Mouse (Mus musculus): ENCODE measurements around the gene Ltb. TPM values are rescaled to one million over a fixed set of nuclear protein-coding genes. Genes with fewer than 3 reads are reported as not detected.

Gene Ltb
- polyA plus RNA-seq, 1 experiment from 2014 or later = 0.39 TPM

DNA sequence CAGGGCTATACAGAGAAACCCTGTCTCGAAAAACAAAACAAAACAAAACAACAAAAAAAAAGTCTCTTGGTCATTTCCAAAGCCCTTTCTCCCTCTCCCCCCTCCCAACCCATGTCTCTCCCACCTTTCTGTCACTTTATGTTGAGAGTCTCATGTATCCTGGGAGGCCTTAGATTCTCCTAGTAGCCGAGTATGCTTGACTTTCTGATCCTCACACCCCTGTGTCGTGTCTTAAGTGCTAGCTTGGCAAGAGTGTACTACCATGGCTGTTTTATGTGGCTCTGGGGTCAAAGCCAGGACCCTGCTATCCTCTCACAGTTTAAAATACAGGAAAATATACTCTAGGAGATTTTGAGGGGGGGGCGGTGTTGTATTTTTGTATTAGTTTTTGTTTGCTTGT, 6.9 kb upstream of the Ltb start:
- H3K4me2 ChIP-seq (replicated peaks) = no peak overlapping the region
- H3K27me3 ChIP-seq (replicated peaks) = no peaks in the 10 kb centered on the region
- H3K27ac ChIP-seq = no peak overlapping the region
- no peaks in the 10 kb centered on the region for H3K36me3 ChIP-seq
- H3K4me1 ChIP-seq = peaks cover 5% of the 10 kb centered on the region; the same call in 1 of the 2 replicates
- H3K9me3 ChIP-seq = no peaks in the 10 kb centered on the region
- no peak for ATAC-seq (ENCODE audit: low FRiP score, low read depth)
- H3K9ac ChIP-seq = no peak overlapping the region
- H3K4me3 ChIP-seq = no peak overlapping the region
- 76% methylated on average over 4 of the region's 4 CpGs for WGBS

DNA sequence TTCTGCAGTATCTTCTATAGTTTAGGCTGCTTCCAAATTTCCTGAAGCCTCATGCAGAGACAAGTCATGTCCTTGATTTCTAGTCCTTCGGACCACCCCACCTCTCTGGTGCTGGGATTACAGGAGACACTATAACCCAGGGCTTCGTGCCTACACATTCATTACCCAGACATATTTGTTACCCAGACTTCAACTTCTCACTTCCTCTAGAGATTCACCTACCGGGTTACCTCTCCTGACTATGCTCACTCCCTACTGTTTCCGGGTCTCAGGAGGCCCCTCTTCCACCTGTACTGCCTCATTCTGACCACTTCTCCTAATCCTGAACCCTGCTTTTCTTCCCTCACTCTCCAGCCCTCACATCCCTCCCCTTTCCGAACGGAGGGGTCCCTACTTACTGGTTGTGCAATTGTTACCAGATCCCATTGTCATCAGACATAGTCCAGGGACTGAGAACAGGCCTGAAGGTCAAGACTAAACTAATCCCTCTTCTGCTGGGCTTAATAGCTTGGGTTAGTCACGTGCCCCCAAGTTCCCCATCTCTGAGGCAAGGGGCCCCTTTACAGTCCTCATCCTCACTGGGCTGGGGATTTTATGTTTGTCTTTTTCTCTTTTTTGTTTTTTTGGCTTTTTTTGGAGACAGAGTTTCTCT, 6.2 kb upstream of the Ltb start, which contains the start of gene Lst1:
Lst1 (minus strand) TSS at position 481 of the 652 bp plus-strand sequence.
- Histone ChIP-seq H3K27ac (no peak within 1 kb of the TSS), H3K27me3 (replicated peaks) (no peaks in the 10 kb centered on the region), H3K9ac (no peak within 1 kb of the TSS), H3K36me3 (no peaks in the 10 kb centered on the region), H3K9me3 (no peaks in the 10 kb centered on the region), H3K4me1 (peaks cover 5% of the 10 kb centered on the region; the same call in 1 of the 2 replicates), H3K4me2 (replicated peaks) (no peak within 1 kb of the TSS), H3K4me3 (no peak within 1 kb of the TSS)
- ATAC-seq (ENCODE audit: low FRiP score, low read depth) = no peak
- 81% methylated on average over 7 of the region's 7 CpGs for WGBS

DNA sequence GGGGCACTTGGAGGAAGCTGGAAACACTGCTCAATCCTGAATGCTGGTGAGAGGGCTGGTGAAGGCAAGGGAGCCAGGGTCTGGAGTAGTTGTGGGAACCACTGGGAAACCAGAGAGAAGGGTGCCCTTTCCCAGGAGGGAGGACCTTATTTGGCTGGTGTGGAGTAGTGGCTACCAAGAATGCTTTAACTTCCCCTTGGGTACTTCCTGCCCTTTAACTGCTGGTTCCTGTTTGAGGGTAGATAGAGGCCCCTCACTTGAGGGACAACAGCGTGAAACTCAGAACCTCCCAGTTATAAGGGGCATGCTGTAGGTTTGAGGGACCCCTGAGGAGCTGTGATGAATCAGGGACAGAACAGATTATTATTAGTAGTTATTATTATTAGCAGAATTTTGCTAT, 5.1 kb upstream of the Ltb start:
- Histone ChIP-seq H3K4me1 (peaks cover 5% of the 10 kb centered on the region; the same call in 1 of the 2 replicates), H3K4me2 (replicated peaks) (no peak overlapping the region), H3K9ac (no peak overlapping the region), H3K9me3 (no peaks in the 10 kb centered on the region), H3K4me3 (no peak overlapping the region), H3K27me3 (replicated peaks) (peaks cover under 1% of the 10 kb centered on the region; the same call in 1 of the 2 replicates), H3K36me3 (no peaks in the 10 kb centered on the region), H3K27ac (no peak overlapping the region)
- no peak for ATAC-seq (ENCODE audit: low FRiP score, low read depth)
- WGBS = 76% methylated on average over 1 of the region's 1 CpGs

DNA sequence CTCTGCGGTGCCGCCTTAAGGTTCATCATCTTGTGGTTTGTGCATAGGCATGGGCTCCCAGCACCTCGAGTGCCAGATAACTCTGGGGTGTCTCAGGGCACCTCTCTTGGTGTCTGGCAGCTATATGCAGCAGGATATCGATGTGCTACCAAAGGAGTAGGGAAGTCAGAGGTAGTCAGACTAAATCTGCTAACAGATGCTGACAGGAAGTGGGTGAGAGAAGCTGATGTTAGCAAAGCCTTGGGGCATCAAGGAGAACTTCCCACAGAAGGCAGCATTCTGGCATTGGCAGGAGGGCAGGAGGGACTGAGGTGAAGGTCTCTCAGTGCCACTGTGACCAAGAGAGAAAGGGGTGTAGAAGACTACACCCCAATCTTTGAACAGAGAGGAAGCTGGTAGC, 4.1 kb upstream of the Ltb start:
- no peak for ATAC-seq (ENCODE audit: low FRiP score, low read depth)
- no peak overlapping the region for H3K27ac ChIP-seq

DNA sequence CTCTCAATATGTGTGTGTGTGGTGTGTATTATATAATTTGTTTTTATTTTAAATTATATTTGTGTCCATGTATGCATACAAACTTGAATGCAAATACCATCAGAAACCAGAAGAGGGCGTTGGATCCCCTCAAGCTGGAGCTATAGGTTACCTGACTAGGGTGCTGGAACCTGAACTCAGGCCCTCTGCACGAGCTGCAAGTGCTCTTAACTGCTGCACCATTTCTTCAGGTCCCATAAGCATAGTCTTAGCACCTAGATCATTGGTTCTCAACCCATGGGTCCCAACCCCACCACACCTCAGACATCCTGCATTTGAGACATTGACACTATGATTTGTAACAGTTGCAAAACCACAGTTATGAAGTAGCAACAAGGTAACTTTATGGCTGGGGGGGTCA, 2.5 kb upstream of the Ltb start:
- Histone ChIP-seq H3K27ac (no peak overlapping the region), H3K4me2 (replicated peaks) (no peak overlapping the region), H3K4me1 (peaks cover 9% of the 10 kb centered on the region), H3K36me3 (no peaks in the 10 kb centered on the region), H3K4me3 (no peak overlapping the region), H3K9me3 (no peaks in the 10 kb centered on the region), H3K9ac (no peak overlapping the region), H3K27me3 (replicated peaks) (peaks cover 26% of the 10 kb centered on the region)
- WGBS = 71% methylated on average over 2 of the region's 2 CpGs
- ATAC-seq (ENCODE audit: low FRiP score, low read depth) = no peak

More for the DNA sequence above, 4.1 kb upstream of the Ltb start:
- 75% methylated on average over 4 of the region's 4 CpGs for WGBS
- Histone ChIP-seq H3K36me3 (no peaks in the 10 kb centered on the region), H3K4me2 (replicated peaks) (no peak overlapping the region), H3K9ac (no peak overlapping the region), H3K4me3 (no peak overlapping the region), H3K9me3 (no peaks in the 10 kb centered on the region), H3K4me1 (peaks cover 5% of the 10 kb centered on the region; the same call in 1 of the 2 replicates), H3K27me3 (replicated peaks) (peaks cover 9% of the 10 kb centered on the region)

DNA sequence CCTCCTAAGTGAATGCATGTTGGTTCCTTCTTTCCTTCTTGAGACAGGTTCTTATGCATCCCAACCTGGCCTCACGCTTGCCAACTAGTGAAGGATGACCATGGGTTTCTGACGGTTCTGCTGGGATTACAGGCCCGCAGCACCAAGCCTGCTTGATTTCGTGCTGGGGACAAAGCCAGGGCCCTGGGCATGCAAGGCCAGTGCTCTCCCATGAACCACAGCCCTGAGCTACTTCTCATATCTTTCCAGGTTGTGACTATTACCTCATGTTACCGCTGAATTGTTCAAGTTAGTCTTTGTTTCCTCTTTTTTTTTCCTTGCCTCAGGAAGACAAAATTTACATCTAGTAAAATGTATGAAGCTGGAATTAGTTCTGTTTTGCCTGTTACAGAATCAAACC, 1.3 kb upstream of the Ltb start:
- Histone ChIP-seq H3K9me3 (no peaks in the 10 kb centered on the region), H3K4me3 (no peak overlapping the region), H3K4me1 (peaks cover 9% of the 10 kb centered on the region), H3K36me3 (no peaks in the 10 kb centered on the region), H3K27ac (no peak overlapping the region), H3K9ac (no peak overlapping the region), H3K4me2 (replicated peaks) (no peak overlapping the region), H3K27me3 (replicated peaks) (peaks cover 31% of the 10 kb centered on the region)
- WGBS = 91% methylated on average over 5 of the region's 5 CpGs
- no peak for ATAC-seq (ENCODE audit: low FRiP score, low read depth)

DNA sequence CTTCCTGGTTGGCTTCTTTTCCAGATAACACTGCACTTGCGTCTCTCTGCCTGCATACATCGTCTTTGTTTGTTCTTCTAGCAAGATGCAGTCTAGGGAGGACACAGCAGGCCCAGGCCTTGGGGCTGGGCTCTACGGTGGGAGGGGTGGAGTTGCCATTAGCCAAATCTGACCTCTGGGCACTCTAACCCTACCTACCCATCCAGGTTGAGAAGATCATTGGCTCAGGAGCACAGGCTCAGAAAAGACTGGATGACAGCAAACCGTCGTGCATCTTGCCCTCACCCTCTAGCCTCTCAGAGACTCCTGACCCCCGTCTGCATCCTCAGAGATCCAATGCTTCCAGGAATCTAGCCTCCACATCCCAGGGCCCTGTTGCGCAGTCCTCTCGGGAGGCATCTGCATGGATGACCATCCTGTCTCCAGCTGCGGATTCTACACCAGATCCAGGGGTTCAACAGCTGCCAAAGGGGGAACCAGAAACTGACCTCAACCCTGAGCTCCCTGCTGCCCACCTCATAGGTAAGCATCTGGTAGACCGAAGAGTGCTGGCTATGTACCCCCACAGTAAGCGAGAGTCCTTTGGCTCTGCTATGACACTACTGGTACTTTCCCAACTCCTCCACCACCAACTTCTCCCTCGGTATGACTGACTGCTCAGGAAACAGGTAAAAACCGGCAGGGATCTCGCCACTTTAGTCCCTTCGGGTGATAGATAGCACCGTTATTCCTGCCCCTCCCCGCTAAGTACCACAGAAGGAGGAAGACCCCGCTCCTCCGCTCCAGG, 798 bp downstream of the Ltb start:
- Histone ChIP-seq H3K27me3 (replicated peaks) (peaks cover 34% of the 10 kb centered on the region), H3K9ac (0 out of 2 replicates have a peak overlapping the region, but pooled peaks have one; percentile 35), H3K4me2 (replicated peaks) (peak overlapping the region; percentile 71), H3K4me3 (peak overlapping the region; percentile 36), H3K4me1 (peaks cover 9% of the 10 kb centered on the region), H3K9me3 (no peaks in the 10 kb centered on the region), H3K36me3 (no peaks in the 10 kb centered on the region), H3K27ac (no peak overlapping the region)
- no peak for ATAC-seq (ENCODE audit: low FRiP score, low read depth)
- WGBS = 48% methylated on average over 19 of the region's 19 CpGs

DNA sequence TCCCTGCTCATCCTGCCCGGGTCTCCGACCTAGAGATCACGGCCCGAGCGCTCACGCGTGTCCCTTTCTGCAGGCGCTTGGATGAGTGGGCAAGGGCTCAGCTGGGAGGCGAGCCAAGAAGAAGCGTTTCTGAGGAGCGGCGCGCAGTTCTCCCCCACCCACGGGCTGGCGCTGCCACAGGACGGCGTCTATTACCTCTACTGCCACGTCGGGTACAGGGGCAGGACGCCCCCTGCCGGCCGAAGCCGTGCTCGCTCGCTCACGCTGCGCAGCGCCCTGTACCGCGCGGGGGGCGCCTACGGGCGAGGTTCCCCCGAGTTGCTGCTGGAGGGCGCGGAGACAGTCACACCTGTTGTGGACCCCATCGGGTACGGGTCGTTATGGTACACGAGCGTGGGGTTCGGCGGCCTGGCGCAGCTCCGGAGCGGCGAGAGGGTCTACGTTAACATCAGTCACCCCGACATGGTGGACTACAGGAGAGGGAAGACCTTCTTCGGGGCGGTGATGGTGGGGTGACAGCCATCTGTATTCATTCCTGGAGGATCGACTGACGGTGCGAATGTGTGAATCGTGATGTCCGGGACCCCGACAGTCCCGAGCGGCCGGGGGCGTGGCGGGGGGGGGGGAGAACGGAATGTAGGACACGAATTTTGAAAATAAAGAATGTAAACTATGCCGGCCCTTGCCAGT, 1.5 kb downstream of the Ltb start:
- Histone ChIP-seq H3K27me3 (replicated peaks) (peaks cover 37% of the 10 kb centered on the region), H3K9me3 (no peaks in the 10 kb centered on the region), H3K9ac (0 out of 2 replicates have a peak overlapping the region, but pooled peaks have one; percentile 35), H3K4me1 (peaks cover 9% of the 10 kb centered on the region), H3K4me3 (peak overlapping the region; percentile 36), H3K4me2 (replicated peaks) (peak overlapping the region; percentile 71), H3K36me3 (no peaks in the 10 kb centered on the region), H3K27ac (no peak overlapping the region)
- ATAC-seq (ENCODE audit: low FRiP score, low read depth) = peak; percentile 74; the same call in 1 of the 2 replicates
- 2% methylated on average over 66 of the region's 66 CpGs for WGBS

DNA sequence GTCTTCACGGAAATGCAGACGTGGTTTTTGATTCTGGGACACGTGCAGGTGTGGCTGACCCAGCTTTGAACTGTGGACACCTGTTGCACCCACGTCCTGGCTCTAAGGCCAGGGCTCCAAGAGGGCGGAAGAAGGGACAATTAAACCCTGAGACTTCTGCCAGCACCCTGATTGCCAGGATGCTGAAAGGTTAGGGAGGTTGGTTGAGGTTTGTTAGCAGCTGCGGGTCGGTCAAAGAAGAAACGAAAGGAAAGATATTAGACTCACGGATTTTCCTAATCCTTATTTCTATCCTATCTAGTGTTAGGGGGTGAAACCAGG, 2.0 kb downstream of the Ltb start:
- Histone ChIP-seq H3K4me1 (peaks cover 9% of the 10 kb centered on the region), H3K36me3 (no peaks in the 10 kb centered on the region), H3K4me3 (peak overlapping the region; percentile 36), H3K4me2 (replicated peaks) (peak overlapping the region; percentile 71), H3K27me3 (replicated peaks) (peaks cover 37% of the 10 kb centered on the region), H3K9ac (no peak overlapping the region), H3K27ac (no peak overlapping the region), H3K9me3 (no peaks in the 10 kb centered on the region)
- ATAC-seq (ENCODE audit: low FRiP score, low read depth) = no peak
- WGBS = 31% methylated on average over 9 of the region's 9 CpGs

DNA sequence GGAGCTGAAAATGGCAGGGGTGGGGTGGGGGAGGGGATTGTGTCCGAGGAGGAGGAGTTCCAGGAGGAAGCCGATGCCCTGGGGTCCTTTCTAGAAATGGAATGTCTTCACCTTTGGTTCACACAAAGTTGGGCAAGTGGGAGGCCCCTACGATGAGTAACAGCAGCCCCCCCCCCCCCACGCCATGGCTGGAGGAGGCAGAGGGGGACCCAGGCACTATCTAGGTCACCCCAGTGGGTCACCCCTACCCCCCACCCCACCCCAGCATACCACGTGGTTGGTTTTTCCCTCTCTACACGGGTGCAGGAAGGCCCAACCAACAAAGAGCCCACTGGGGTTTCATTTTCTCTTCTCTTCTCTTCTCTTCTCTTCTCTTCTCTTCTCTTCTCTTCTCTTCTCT, 2.9 kb downstream of the Ltb start:
- ATAC-seq (ENCODE audit: low FRiP score, low read depth) = no peak
- WGBS = 59% methylated on average over 6 of the region's 6 CpGs
- Histone ChIP-seq H3K27ac (no peak overlapping the region), H3K36me3 (no peaks in the 10 kb centered on the region), H3K9me3 (no peaks in the 10 kb centered on the region), H3K9ac (no peak overlapping the region), H3K27me3 (replicated peaks) (peaks cover 41% of the 10 kb centered on the region), H3K4me3 (no peak overlapping the region), H3K4me2 (replicated peaks) (no peak overlapping the region), H3K4me1 (peaks cover 9% of the 10 kb centered on the region)

DNA sequence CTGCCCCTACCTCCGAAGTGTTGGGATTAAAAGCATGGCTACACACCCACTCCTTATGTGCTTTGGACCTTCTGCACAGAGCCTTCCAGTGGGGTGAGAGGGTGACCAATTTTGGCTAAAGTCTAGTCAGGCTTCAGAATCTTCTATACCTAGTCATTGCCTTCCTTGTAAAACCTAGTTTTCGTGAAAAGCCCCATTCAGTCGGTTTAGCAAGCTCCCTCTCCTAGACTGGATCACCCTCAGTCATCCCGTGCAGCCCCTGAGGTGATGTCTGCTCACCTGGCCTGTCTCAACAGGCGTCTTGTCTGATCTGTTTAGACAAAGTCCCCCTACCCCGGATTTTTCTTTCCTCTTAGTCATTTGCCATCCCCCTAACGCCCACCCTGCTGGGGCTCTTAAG, 3.8 kb downstream of the Ltb start:
- no peak overlapping the region for H3K4me2 ChIP-seq (replicated peaks)
- H3K27me3 ChIP-seq (replicated peaks) = peaks cover 44% of the 10 kb centered on the region
- 70% methylated on average over 7 of the region's 7 CpGs for WGBS
- H3K9ac ChIP-seq = no peak overlapping the region
- H3K9me3 ChIP-seq = no peaks in the 10 kb centered on the region
- H3K4me1 ChIP-seq = peaks cover 9% of the 10 kb centered on the region
- no peak overlapping the region for H3K27ac ChIP-seq
- no peaks in the 10 kb centered on the region for H3K36me3 ChIP-seq
- no peak overlapping the region for H3K4me3 ChIP-seq
- no peak for ATAC-seq (ENCODE audit: low FRiP score, low read depth)

DNA sequence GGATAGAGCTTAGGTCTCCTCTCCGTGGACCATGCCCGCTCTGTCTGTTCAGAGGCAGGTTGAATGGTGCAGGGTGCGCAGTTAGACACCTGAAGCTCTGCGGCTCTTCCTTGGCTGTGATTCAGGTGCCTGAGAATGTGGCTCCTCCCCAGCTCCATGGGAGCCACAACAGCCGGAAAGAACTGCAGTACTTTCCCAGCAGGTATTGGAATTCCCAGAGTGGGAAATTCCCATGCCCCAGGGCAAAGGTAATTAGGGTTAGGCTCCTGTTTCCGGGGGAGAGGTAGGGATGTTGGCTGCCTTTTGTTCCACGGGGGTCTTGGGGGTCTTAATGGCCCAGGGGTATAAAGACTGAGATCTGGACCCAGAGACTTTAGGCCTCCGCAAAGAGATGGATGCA, 4.7 kb downstream of the Ltb start:
- no peak for ATAC-seq (ENCODE audit: low FRiP score, low read depth)
- Histone ChIP-seq H3K27ac (no peak overlapping the region), H3K4me2 (replicated peaks) (no peak overlapping the region), H3K9ac (no peak overlapping the region), H3K4me1 (peaks cover 9% of the 10 kb centered on the region), H3K4me3 (no peak overlapping the region), H3K9me3 (no peaks in the 10 kb centered on the region), H3K27me3 (replicated peaks) (peaks cover 44% of the 10 kb centered on the region), H3K36me3 (no peaks in the 10 kb centered on the region)
- WGBS = 21% methylated on average over 8 of the region's 8 CpGs

Measured in neural tube, embryonic 12.5 days (tissue).